Mouse (Mus musculus) stomach, embryonic 14.5 days (tissue): ENCODE results near the gene Lamtor3. TPM values are rescaled to one million over a fixed set of nuclear protein-coding genes. Genes with fewer than 3 reads are reported as not detected.

Source experiments
- ATAC-seq: fragments of 200-750 bp; cut with Nextera tagmentation; 2 replicates; pipeline ENCODE4 v1.8.0; 2017; ENCODE audit warnings: low read depth, moderate TSS enrichment; ENCODE audit not compliant: insufficient number of reproducible peaks, insufficient read depth, low FRiP score
- H3K27ac ChIP-seq: fragments of 300-500 bp; sonication (generic); 2 replicates; pipeline ENCODE4 v1.5.1; 2014; ENCODE audit warnings: mild to moderate bottlenecking, low read length, moderate library complexity, mixed read lengths
- H3K27me3 ChIP-seq: fragments of 300-500 bp; sonication (generic); 2 replicates; pipeline ENCODE4 v1.6.1; 2014; ENCODE audit warnings: low read length, control low read depth, mixed read lengths; ENCODE audit not compliant: control insufficient read depth, insufficient read depth
- H3K36me3 ChIP-seq: fragments of 300-500 bp; sonication (generic); 2 replicates; pipeline ENCODE4 v1.6.1; 2014; ENCODE audit warnings: mild to moderate bottlenecking, control low read depth, low read length, moderate library complexity, mixed read lengths; ENCODE audit not compliant: control insufficient read depth, insufficient read depth
- H3K4me1 ChIP-seq: fragments of 300-500 bp; sonication (generic); 2 replicates; pipeline ENCODE4 v1.6.1; 2014; ENCODE audit warnings: low read length, control low read depth, mixed read lengths; ENCODE audit not compliant: control insufficient read depth, insufficient read depth
- H3K4me2 ChIP-seq: fragments of 300-500 bp; sonication (generic); replicated peaks from 2 replicates; pipeline ENCODE4 v1.6.1; 2014; ENCODE audit warnings: low read depth, low read length, control low read depth
- H3K4me3 ChIP-seq: fragments of 300-500 bp; sonication (generic); 2 replicates; pipeline ENCODE4 v1.5.1; 2014; ENCODE audit warnings: low read depth, low read length, control low read depth
- H3K9ac ChIP-seq: fragments of 300-500 bp; sonication (generic); replicated peaks from 2 replicates; pipeline ENCODE4 v1.6.1; 2014; ENCODE audit warnings: low read depth, mild to moderate bottlenecking, control low read depth, low read length, moderate library complexity, mixed read lengths
- H3K9me3 ChIP-seq: fragments of 300-500 bp; sonication (generic); 2 replicates; pipeline ENCODE4 v1.6.1; 2016; ENCODE audit warnings: low read depth, low read length, control low read depth; ENCODE audit not compliant: control insufficient read depth
- WGBS: fragments of 180-500 bp; shearing (Covaris S2); extraction: QIAGEN DNeasy Blood & Tissue Kit; methylation state at CpG from one replicate; pipeline ENCODE4 v1.1.7; 2014; 5-methylcytosine and 5-hydroxymethylcytosine counted together
- polyA plus RNA-seq: library from polyadenylated mRNA; unstranded; fragments of >200 nt; fragmentation: Nextera tagmentation; extraction: Ambion mirVana; gene quantifications from 2 replicates; pipeline ENCODE4 v1.2.1, GENCODE M21; 2014

Gene Lamtor3
- polyA plus RNA-seq, 1 experiment from 2014 or later = 119 TPM

DNA sequence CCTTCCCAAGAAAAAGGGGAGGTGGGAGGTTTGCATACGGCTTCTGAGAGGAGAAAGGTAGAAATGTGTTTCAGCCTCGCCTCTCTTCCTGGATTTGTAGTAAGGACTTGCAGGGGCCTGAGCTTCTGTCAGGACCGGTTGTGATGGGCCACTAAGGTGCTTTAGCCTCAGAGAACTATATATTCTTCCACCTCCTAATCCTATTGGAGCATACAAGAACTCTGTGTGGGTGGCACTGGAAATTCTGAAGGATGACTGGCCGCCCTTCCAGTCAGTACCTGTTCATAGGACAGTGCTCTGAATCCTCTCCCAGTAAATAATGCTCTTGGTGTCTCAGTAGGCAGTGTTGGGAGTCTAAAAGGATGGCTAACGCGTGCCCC, 616 bp downstream of the Lamtor3 start:
- H3K4me1 ChIP-seq = peaks cover 7% of the 10 kb centered on the region; the same call in 1 of the 2 replicates
- peaks cover 9% of the 10 kb centered on the region for H3K36me3 ChIP-seq
- H3K27me3 ChIP-seq = no peaks in the 10 kb centered on the region
- 18% methylated on average over 6 of the region's 6 CpGs for WGBS
- H3K4me3 ChIP-seq = peak overlapping the region; percentile 94
- H3K9me3 ChIP-seq = no peaks in the 10 kb centered on the region
- peak overlapping the region; percentile 59 for H3K4me2 ChIP-seq
- peak overlapping the region; percentile 69; the same call in 1 of the 2 replicates for H3K27ac ChIP-seq
- no peak for ATAC-seq
- peak overlapping the region; percentile 69 for H3K9ac ChIP-seq

DNA sequence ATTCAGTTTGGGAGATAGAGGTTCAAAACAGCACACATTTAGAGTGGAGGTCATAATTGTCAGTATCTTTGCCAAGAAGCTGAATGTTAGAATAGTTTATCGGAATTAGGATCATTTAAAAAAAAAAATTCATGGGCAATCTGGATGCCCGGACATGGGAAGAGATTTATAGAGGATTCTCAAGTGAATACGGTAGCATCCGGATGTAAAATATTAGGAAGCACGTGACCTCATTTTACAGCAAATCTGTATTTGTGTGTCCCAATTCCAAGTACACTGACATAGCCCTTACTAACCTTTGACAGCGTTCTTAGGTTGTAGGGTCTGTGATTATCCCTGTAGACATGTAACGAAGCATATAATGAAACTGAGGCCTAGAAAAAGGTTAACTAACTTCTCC, 1.1 kb downstream of the Lamtor3 start:
- no peak for ATAC-seq
- Histone ChIP-seq H3K36me3 (peaks cover 9% of the 10 kb centered on the region), H3K4me3 (peak overlapping the region; percentile 94), H3K27me3 (no peaks in the 10 kb centered on the region), H3K27ac (no peak overlapping the region), H3K9ac (peak overlapping the region; percentile 69; the same call in 1 of the 2 replicates), H3K4me2 (peak overlapping the region; percentile 59), H3K4me1 (peaks cover 7% of the 10 kb centered on the region; the same call in 1 of the 2 replicates), H3K9me3 (no peaks in the 10 kb centered on the region)
- WGBS = 89% methylated on average over 7 of the region's 7 CpGs

DNA sequence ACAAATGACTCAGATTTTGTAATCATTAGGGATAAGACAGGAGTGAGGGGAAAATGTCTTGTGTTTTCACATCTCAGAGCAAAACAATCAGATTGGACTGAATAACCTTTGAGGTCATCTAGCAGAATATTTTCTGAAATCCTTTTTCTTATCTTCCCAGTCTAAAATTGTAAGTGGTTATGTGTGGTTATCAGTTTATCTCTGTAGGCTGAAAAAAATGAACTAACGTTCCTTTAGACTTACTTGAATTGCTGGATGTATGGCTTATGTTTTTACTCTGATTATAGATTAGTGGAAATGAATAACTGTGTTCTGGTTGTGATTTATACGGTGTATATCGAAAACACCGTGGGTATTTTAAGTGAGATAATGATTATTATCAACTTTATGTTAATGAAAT, 2.3 kb downstream of the Lamtor3 start:
- Histone ChIP-seq H3K4me3 (no peak overlapping the region), H3K27ac (no peak overlapping the region), H3K9ac (no peak overlapping the region), H3K4me2 (no peak overlapping the region), H3K27me3 (no peaks in the 10 kb centered on the region), H3K36me3 (peaks cover 15% of the 10 kb centered on the region), H3K9me3 (no peaks in the 10 kb centered on the region), H3K4me1 (peaks cover 7% of the 10 kb centered on the region; the same call in 1 of the 2 replicates)
- ATAC-seq = no peak
- 92% methylated on average over 4 of the region's 4 CpGs for WGBS

DNA sequence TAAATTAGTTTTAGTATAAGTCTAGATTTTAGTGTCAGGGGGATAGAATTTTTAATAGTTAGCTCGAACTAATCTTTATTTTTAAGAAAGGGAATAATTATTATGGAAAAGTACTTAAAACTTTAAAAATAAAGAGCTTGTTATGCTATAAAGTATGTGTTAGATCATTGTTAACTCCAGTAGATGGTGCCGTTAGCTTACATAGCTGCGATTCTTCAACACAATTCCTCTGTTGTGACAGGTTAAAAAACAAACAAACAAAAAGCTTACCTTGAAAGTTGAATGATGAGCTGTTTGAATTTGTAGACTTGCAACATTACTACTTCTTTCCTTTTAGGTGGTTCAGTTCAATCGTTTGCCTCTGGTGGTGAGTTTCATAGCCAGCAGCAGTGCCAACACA, 8.7 kb downstream of the Lamtor3 start:
- Histone ChIP-seq H3K4me1 (no peaks in the 10 kb centered on the region), H3K27me3 (no peaks in the 10 kb centered on the region), H3K9me3 (no peaks in the 10 kb centered on the region), H3K4me2 (no peak overlapping the region), H3K36me3 (peaks cover 36% of the 10 kb centered on the region), H3K9ac (no peak overlapping the region), H3K4me3 (no peak overlapping the region), H3K27ac (no peak overlapping the region)
- WGBS = 87% methylated on average over 4 of the region's 4 CpGs
- no peak for ATAC-seq

DNA sequence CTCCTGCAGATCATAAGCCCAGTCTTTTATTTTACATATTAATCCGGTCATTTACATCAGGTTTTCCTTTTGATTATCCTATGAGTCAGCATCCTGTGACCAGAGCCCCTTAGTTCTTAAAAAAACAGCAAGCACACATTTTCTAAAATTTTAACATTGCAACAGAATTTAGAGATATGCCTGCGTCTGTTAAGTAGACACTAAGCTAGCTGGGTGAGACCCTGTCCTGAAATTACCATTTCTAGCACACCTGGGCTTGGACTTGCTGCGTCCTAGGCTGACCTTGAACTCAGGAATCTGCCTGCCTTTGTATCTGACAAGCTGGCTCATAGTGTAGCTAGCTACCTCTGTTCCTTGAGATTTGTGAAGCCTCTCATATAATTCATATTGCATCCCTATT, 11.6 kb downstream of the Lamtor3 start:
- Histone ChIP-seq H3K27me3 (no peaks in the 10 kb centered on the region), H3K4me3 (no peak overlapping the region), H3K9ac (no peak overlapping the region), H3K36me3 (peaks cover 30% of the 10 kb centered on the region), H3K4me2 (no peak overlapping the region), H3K4me1 (no peaks in the 10 kb centered on the region; the same call in 1 of the 2 replicates), H3K27ac (no peak overlapping the region), H3K9me3 (no peaks in the 10 kb centered on the region)
- WGBS = 88% methylated on average over 3 of the region's 3 CpGs
- ATAC-seq = no peak

DNA sequence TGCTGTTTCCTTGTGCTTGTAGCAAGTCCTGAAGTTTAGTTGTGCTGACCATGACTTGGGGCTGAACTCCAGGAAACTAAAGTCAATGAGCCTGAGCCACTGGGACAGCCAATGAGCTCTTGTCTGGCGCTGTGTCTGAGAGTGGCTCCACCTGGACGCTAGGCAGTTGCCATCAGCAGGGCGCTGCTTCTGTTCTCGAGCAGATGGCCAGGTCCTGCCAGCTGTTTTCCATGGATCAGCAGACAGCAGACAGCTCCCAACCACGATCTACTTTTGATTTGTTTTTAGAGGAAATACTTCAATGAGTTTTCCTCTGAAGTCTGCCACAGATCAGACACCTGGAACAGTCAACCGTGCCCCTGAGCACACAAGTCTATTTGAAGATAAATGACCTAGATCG, 14.4 kb downstream of the Lamtor3 start:
- Histone ChIP-seq H3K9ac (no peak overlapping the region), H3K4me2 (no peak overlapping the region), H3K36me3 (peaks cover 10% of the 10 kb centered on the region; the same call in 1 of the 2 replicates), H3K4me1 (peaks cover 4% of the 10 kb centered on the region; the same call in 1 of the 2 replicates), H3K4me3 (no peak overlapping the region), H3K27me3 (no peaks in the 10 kb centered on the region), H3K9me3 (no peaks in the 10 kb centered on the region), H3K27ac (no peak overlapping the region)
- ATAC-seq = no peak
- WGBS = 42% methylated on average over 7 of the region's 7 CpGs

DNA sequence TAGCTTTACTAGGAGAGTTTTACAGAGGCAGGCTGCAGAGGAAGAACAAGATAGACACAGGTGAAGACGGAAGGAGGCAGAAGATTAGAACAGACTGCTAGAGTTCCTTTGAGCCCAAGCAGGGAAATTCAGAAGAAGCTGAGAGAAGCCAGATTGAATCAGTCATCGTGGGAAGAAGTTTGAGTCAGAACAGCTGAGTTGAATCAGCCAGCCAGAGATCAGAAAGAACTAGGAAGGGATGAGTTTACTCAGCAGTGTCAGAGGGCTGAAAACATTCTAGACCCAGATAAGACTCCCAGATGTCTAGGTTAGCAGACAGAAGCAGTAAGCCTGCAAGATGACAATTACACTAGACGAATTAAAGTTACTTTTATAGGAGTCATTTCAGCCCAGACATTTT, 15.7 kb downstream of the Lamtor3 start:
- Histone ChIP-seq H3K9ac (no peak overlapping the region), H3K27ac (no peak overlapping the region), H3K4me2 (no peak overlapping the region), H3K4me3 (no peak overlapping the region), H3K27me3 (no peaks in the 10 kb centered on the region), H3K36me3 (peaks cover 10% of the 10 kb centered on the region; the same call in 1 of the 2 replicates), H3K9me3 (no peaks in the 10 kb centered on the region), H3K4me1 (peaks cover 4% of the 10 kb centered on the region; the same call in 1 of the 2 replicates)
- WGBS = 36% methylated on average over 3 of the region's 3 CpGs
- ATAC-seq = no peak

DNA sequence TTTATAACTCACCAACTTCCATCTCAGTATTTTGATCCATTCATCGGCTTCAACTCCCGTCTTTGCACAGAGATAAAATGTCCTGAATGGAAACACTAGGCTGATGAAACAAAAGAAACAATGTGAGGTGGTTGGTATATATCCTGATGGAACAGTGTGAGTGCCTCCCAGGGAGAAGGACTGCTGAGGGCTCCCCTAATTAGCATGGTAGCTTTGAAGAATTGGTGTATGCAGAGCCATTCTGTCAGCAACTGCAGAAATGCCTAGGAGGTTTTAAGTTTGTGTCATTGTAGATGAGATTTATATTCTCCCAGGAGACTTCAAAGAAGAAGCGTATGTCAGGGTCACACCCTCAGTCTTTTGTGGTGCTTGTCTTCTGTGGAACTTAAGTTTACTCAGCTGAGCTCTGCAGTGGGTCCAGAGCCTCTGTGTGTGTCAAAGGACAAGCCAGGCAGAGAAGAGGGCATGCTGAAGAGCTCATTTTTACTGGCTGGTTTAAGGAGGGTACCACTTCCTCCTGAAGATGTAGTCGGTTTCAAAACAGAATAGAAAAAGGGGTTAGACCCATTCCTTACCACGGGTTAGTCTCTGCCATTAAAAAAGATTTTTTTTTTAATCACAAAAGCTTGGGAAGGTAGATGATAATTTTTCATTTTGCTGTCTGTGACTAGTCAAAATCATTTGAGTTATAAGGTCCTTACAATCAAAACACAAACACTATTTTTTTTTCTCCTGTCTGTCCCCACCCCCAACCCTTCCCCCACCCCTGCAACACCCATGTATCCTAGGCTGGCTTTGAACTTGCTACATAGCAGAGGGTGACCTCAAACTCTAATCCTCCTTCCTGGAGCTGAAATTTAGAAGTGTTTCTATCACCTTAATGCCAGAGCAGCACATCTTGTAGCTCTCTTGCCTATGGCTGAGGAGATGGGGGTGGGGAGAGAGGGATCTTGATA, 17.5 kb downstream of the Lamtor3 start:
- H3K9ac ChIP-seq = no peak overlapping the region
- H3K9me3 ChIP-seq = no peaks in the 10 kb centered on the region
- ATAC-seq = no peak
- H3K4me2 ChIP-seq = no peak overlapping the region
- no peaks in the 10 kb centered on the region for H3K36me3 ChIP-seq
- 52% methylated on average over 5 of the region's 5 CpGs for WGBS
- peaks cover 4% of the 10 kb centered on the region; the same call in 1 of the 2 replicates for H3K4me1 ChIP-seq
- no peak overlapping the region for H3K27ac ChIP-seq
- H3K27me3 ChIP-seq = no peaks in the 10 kb centered on the region
- H3K4me3 ChIP-seq = no peak overlapping the region
